Mouse (Mus musculus) spleen, postnatal 36 days (tissue): ENCODE data around the gene Myoc.

ENCODE experiments used
- DNase-seq, 2 experiments: peaks; one replicate each; pipeline ENCODE4 v3.0.0; 2022; ENCODE audit warnings: low spot score in 2 of 2, mixed read lengths in 1 of 2

The Myoc gene

GRCm38 (mm10) chr1:162648416-162648815 is 9.5 kb downstream of the Myoc start:
- no peak for DNase-seq

- no peak for DNase-seq
Observed at GRCm38 (mm10) chr1:162658119-162658518, 19.2 kb downstream of the Myoc start, which contains the start of gene Myocos. Gene Myocos, minus strand, starts transcription at chr1:162658219.

- DNase-seq = no peak
Observed at GRCm38 (mm10) chr1:162660276-162660860, 21.4 kb downstream of the Myoc start.

- DNase-seq = peak; percentile 61 to 65
Observed at GRCm38 (mm10) chr1:162664826-162665475, 26.0 kb downstream of the Myoc start.

GRCm38 (mm10) chr1:162665486-162666174 is 26.7 kb downstream of the Myoc start:
- DNase-seq = no peak

GRCm38 (mm10) chr1:162693721-162694120 is 54.8 kb downstream of the Myoc start:
- DNase-seq = no peak

- DNase-seq = no peak
Observed at GRCm38 (mm10) chr1:162697866-162698265, 58.9 kb downstream of the Myoc start.
